ENCODE assay signal across 15 mouse cellular contexts in genomic region chr2:180205956-180206280, GRCm38 (mm10). TPM values are rescaled to one million over a fixed set of nuclear protein-coding genes. Genes with fewer than 3 reads are reported as not detected.
DNase-seq lines count a peak whose midpoint lies in the region; ATAC-seq and TF ChIP-seq lines count a peak whose summit lies in the region.
"Had no signal": no experiment of that assay in that cellular context is flagged by ENCODE, and none has a peak within 500 bp of the region (broad histone marks: within the 10 kb centered on the region; RNA-seq: fewer than 3 reads in every experiment).

No protein-coding gene starts in this region.

- 89% methylated on average over 2 of the region's 2 CpGs for WGBS in forebrain, postnatal 0 days
- WGBS in forebrain, embryonic 14.5 days, result 100% methylated on average over 2 of the region's 2 CpGs
- WGBS in midbrain, embryonic 10.5 days, result 95% methylated on average over 2 of the region's 2 CpGs
- 93% methylated on average over 2 of the region's 2 CpGs for WGBS in midbrain, embryonic 11.5 days
- 61% methylated on average over 2 of the region's 2 CpGs for WGBS in hindbrain, embryonic 15.5 days
- WGBS in neural tube, embryonic 15.5 days, result 53% methylated on average over 2 of the region's 2 CpGs

- no peak overlapping the region for H3K9ac ChIP-seq in forebrain, postnatal 0 days
- no peak overlapping the region for H3K9ac ChIP-seq in forebrain, embryonic 14.5 days (ENCODE audit: low read length)
- H3K9ac ChIP-seq in midbrain, embryonic 11.5 days (ENCODE audit: low read length), result no peak overlapping the region
- H3K9ac ChIP-seq in hindbrain, embryonic 15.5 days, result no peak overlapping the region
- H3K9ac ChIP-seq in neural tube, embryonic 15.5 days (replicated peaks), result no peak overlapping the region; the same call in 1 of the 2 replicates

- no peak overlapping the region for H3K27ac ChIP-seq in forebrain, postnatal 0 days (ENCODE audit: low read depth, low read length)
- no peak overlapping the region for H3K27ac ChIP-seq in forebrain, embryonic 14.5 days (ENCODE audit: low read depth, low read length)
- H3K27ac ChIP-seq in midbrain, embryonic 10.5 days (replicated peaks), result peak overlapping the region; percentile 61; the same call in 1 of the 2 replicates
- H3K27ac ChIP-seq in midbrain, embryonic 11.5 days (ENCODE audit: low read depth, low read length), result no peak overlapping the region
- peak overlapping the region; percentile 66 for H3K27ac ChIP-seq in hindbrain, embryonic 15.5 days (replicated peaks)
- H3K27ac ChIP-seq in neural tube, embryonic 15.5 days (replicated peaks), result peak overlapping the region; percentile 78

- H3K4me1 ChIP-seq in forebrain, postnatal 0 days (ENCODE audit: insufficient read depth), result no peaks in the 10 kb centered on the region
- H3K4me1 ChIP-seq in forebrain, embryonic 14.5 days (ENCODE audit: control insufficient read depth, insufficient read depth, low read length), result no peaks in the 10 kb centered on the region
- H3K4me1 ChIP-seq in midbrain, embryonic 10.5 days, result peaks cover 17% of the 10 kb centered on the region
- no peaks in the 10 kb centered on the region for H3K4me1 ChIP-seq in midbrain, embryonic 11.5 days (ENCODE audit: control insufficient read depth, insufficient read depth, low read length)
- peaks cover 22% of the 10 kb centered on the region for H3K4me1 ChIP-seq in hindbrain, embryonic 15.5 days (replicated peaks)
- peaks cover 26% of the 10 kb centered on the region for H3K4me1 ChIP-seq in neural tube, embryonic 15.5 days

- ATAC-seq in forebrain, postnatal 0 days, result peak; percentile 14; the same call in 1 of the 2 replicates
- no peak for ATAC-seq in forebrain, embryonic 14.5 days
- no peak for ATAC-seq in midbrain, embryonic 11.5 days (ENCODE audit: low FRiP score)
- ATAC-seq in hindbrain, embryonic 15.5 days (ENCODE audit: low FRiP score, low read depth), result no peak
- peak; percentile 7; the same call in 1 of the 2 replicates for ATAC-seq in neural tube, embryonic 15.5 days (ENCODE audit: low FRiP score)
- ATAC-seq: inflammation-experienced regulatory T-cells, adult 6 months had no signal

- no peak for DNase-seq in forebrain, postnatal 0 days
- no peak for DNase-seq in forebrain, embryonic 14.5 days (ENCODE audit: low spot score)
- no peak for DNase-seq in midbrain, embryonic 10.5 days (ENCODE audit: low spot score)
- DNase-seq in midbrain, embryonic 11.5 days (ENCODE audit: low spot score, missing footprints), result no peak
- no peak for DNase-seq in urinary bladder, adult 18-20 months (ENCODE audit: low spot score in 2 of 2)
- no peak for DNase-seq in lung, postnatal 25 days (ENCODE audit: low spot score)
- DNase-seq: adrenal gland, postnatal 10 days; B cell, adult 2 months; cerebellum, postnatal 10 days; gastrocnemius, postnatal 36 days; thymus, adult 18-20 months had no signal

- no peaks in the 10 kb centered on the region for H3K36me3 ChIP-seq in forebrain, postnatal 0 days (ENCODE audit: insufficient read depth)
- no peaks in the 10 kb centered on the region for H3K36me3 ChIP-seq in forebrain, embryonic 14.5 days (ENCODE audit: control insufficient read depth, insufficient read depth, low read length)
- H3K36me3 ChIP-seq in midbrain, embryonic 10.5 days, result peaks cover 7% of the 10 kb centered on the region; the same call in 1 of the 2 replicates
- H3K36me3 ChIP-seq in midbrain, embryonic 11.5 days (ENCODE audit: control insufficient read depth, insufficient read depth, low read length), result no peaks in the 10 kb centered on the region
- no peaks in the 10 kb centered on the region for H3K36me3 ChIP-seq in hindbrain, embryonic 15.5 days
- no peaks in the 10 kb centered on the region for H3K36me3 ChIP-seq in neural tube, embryonic 15.5 days

- H3K4me3 ChIP-seq in forebrain, postnatal 0 days (ENCODE audit: low read depth, low read length), result no peak overlapping the region
- H3K4me3 ChIP-seq in forebrain, embryonic 14.5 days (ENCODE audit: low read depth, low read length), result no peak overlapping the region
- H3K4me3 ChIP-seq in midbrain, embryonic 10.5 days, result no peak overlapping the region
- H3K4me3 ChIP-seq in midbrain, embryonic 11.5 days (ENCODE audit: low read depth, low read length), result no peak overlapping the region
- no peak overlapping the region for H3K4me3 ChIP-seq in hindbrain, embryonic 15.5 days
- H3K4me3 ChIP-seq in neural tube, embryonic 15.5 days (replicated peaks), result no peak overlapping the region

- no peak overlapping the region for H3K4me2 ChIP-seq in forebrain, postnatal 0 days (ENCODE audit: low read depth)
- no peak overlapping the region for H3K4me2 ChIP-seq in forebrain, embryonic 14.5 days (ENCODE audit: low read length)
- H3K4me2 ChIP-seq in midbrain, embryonic 11.5 days, result no peak overlapping the region
- no peak overlapping the region for H3K4me2 ChIP-seq in hindbrain, embryonic 15.5 days
- peak overlapping the region; percentile 25; the same call in 1 of the 2 replicates for H3K4me2 ChIP-seq in neural tube, embryonic 15.5 days
- H3K4me2 ChIP-seq: liver, embryonic 11.5 days had no signal

- H3K27me3 ChIP-seq in forebrain, postnatal 0 days (ENCODE audit: insufficient read depth, low read length), result no peaks in the 10 kb centered on the region
- no peaks in the 10 kb centered on the region for H3K27me3 ChIP-seq in forebrain, embryonic 14.5 days (replicated peaks; ENCODE audit: control insufficient read depth, insufficient read depth, low read length)
- H3K27me3 ChIP-seq in midbrain, embryonic 10.5 days (ENCODE audit: low read depth, poor library complexity, severe bottlenecking), result no peaks in the 10 kb centered on the region
- H3K27me3 ChIP-seq in midbrain, embryonic 11.5 days (ENCODE audit: control insufficient read depth, insufficient read depth, low read length), result no peaks in the 10 kb centered on the region
- no peaks in the 10 kb centered on the region for H3K27me3 ChIP-seq in hindbrain, embryonic 15.5 days
- no peaks in the 10 kb centered on the region for H3K27me3 ChIP-seq in neural tube, embryonic 15.5 days (replicated peaks)

- no peaks in the 10 kb centered on the region for H3K9me3 ChIP-seq in forebrain, postnatal 0 days (ENCODE audit: low read length)
- H3K9me3 ChIP-seq in forebrain, embryonic 14.5 days (replicated peaks; ENCODE audit: control insufficient read depth, low read length), result no peaks in the 10 kb centered on the region
- no peaks in the 10 kb centered on the region for H3K9me3 ChIP-seq in midbrain, embryonic 10.5 days (replicated peaks)
- H3K9me3 ChIP-seq in midbrain, embryonic 11.5 days (ENCODE audit: control insufficient read depth, low read length), result no peaks in the 10 kb centered on the region
- H3K9me3 ChIP-seq in hindbrain, embryonic 15.5 days, result no peaks in the 10 kb centered on the region
- H3K9me3 ChIP-seq in neural tube, embryonic 15.5 days (replicated peaks), result no peaks in the 10 kb centered on the region

- no peak for TF ChIP-seq CTCF in forebrain, postnatal 0 days (IDR thresholded peaks at IDR 0.05; ENCODE audit: low read depth)

RNA-seq across cellular contexts. Expression of gene Lama5, which starts 19.7 kb away (rescaled TPM):
- 3.5 and 8.9 TPM in 2 replicates for total RNA-seq in forebrain, postnatal 0 days (2014; rRNA removed)
- 1.4 and 1.7 TPM in 2 replicates for polyA plus RNA-seq in forebrain, postnatal 0 days (2015; fragmentation: Nextera tagmentation; extraction: Ambion mirVana)
- polyA plus RNA-seq in forebrain, embryonic 14.5 days (2014; fragmentation: Nextera tagmentation; extraction: Ambion mirVana), result 2.7 and 3.5 TPM in 2 replicates
- polyA plus RNA-seq in midbrain, embryonic 10.5 days (2016; fragmentation: Nextera tagmentation; extraction: Ambion mirVana), result 5.3 and 6.4 TPM in 2 replicates
- 3.8 and 3.9 TPM in 2 replicates for polyA plus RNA-seq in midbrain, embryonic 11.5 days (2014; fragmentation: Nextera tagmentation; extraction: Ambion mirVana)
- 2.5 and 3.5 TPM in 2 replicates for polyA plus RNA-seq in hindbrain, embryonic 15.5 days (2015; fragmentation: Nextera tagmentation; extraction: Ambion mirVana)
- 1.2 and 4.4 TPM in 2 replicates for polyA plus RNA-seq in neural tube, embryonic 15.5 days (2015; fragmentation: Nextera tagmentation; extraction: Ambion mirVana)

RNA-seq across cellular contexts. Expression of gene Adrm1, which starts 34.6 kb away (rescaled TPM):
- total RNA-seq in forebrain, postnatal 0 days (2014; rRNA removed), result 133 and 168 TPM in 2 replicates
- polyA plus RNA-seq in forebrain, postnatal 0 days (2015; fragmentation: Nextera tagmentation; extraction: Ambion mirVana), result 219 and 222 TPM in 2 replicates
- 147 and 149 TPM in 2 replicates for polyA plus RNA-seq in forebrain, embryonic 14.5 days (2014; fragmentation: Nextera tagmentation; extraction: Ambion mirVana)
- polyA plus RNA-seq in midbrain, embryonic 10.5 days (2016; fragmentation: Nextera tagmentation; extraction: Ambion mirVana), result 270 and 277 TPM in 2 replicates
- polyA plus RNA-seq in midbrain, embryonic 11.5 days (2014; fragmentation: Nextera tagmentation; extraction: Ambion mirVana), result 170 and 171 TPM in 2 replicates
- polyA plus RNA-seq in hindbrain, embryonic 15.5 days (2015; fragmentation: Nextera tagmentation; extraction: Ambion mirVana), result 189 and 207 TPM in 2 replicates
- polyA plus RNA-seq in neural tube, embryonic 15.5 days (2015; fragmentation: Nextera tagmentation; extraction: Ambion mirVana), result 196 and 203 TPM in 2 replicates

RNA-seq across cellular contexts. Expression of gene Rps21, which starts 51.3 kb away (rescaled TPM):
- 848 and 1,386 TPM in 2 replicates for total RNA-seq in forebrain, postnatal 0 days (2014; rRNA removed)
- 439 and 570 TPM in 2 replicates for polyA plus RNA-seq in forebrain, postnatal 0 days (2015; fragmentation: Nextera tagmentation; extraction: Ambion mirVana)
- 376 and 523 TPM in 2 replicates for polyA plus RNA-seq in forebrain, embryonic 14.5 days (2014; fragmentation: Nextera tagmentation; extraction: Ambion mirVana)
- polyA plus RNA-seq in midbrain, embryonic 10.5 days (2016; fragmentation: Nextera tagmentation; extraction: Ambion mirVana), result 409 and 515 TPM in 2 replicates
- 443 and 494 TPM in 2 replicates for polyA plus RNA-seq in midbrain, embryonic 11.5 days (2014; fragmentation: Nextera tagmentation; extraction: Ambion mirVana)
- 337 and 391 TPM in 2 replicates for polyA plus RNA-seq in hindbrain, embryonic 15.5 days (2015; fragmentation: Nextera tagmentation; extraction: Ambion mirVana)
- 382 and 405 TPM in 2 replicates for polyA plus RNA-seq in neural tube, embryonic 15.5 days (2015; fragmentation: Nextera tagmentation; extraction: Ambion mirVana)

Comparison
In these comparisons a context has a peak if more than half of its experiments do, and no peak if none do; other contexts are left out.
1. ATAC-seq: peak in forebrain, postnatal 0 days (single experiment) and neural tube, embryonic 15.5 days (single experiment); none in forebrain, embryonic 14.5 days (single experiment), midbrain, embryonic 11.5 days (single experiment) and hindbrain, embryonic 15.5 days (single experiment).
2. H3K27ac ChIP-seq: peak in midbrain, embryonic 10.5 days (single experiment), hindbrain, embryonic 15.5 days (single experiment) and neural tube, embryonic 15.5 days (single experiment); none in forebrain, postnatal 0 days (single experiment), forebrain, embryonic 14.5 days (single experiment) and midbrain, embryonic 11.5 days (single experiment).